Mouse (Mus musculus) brain, embryonic 14.5 days (tissue): Measurements from ENCODE around the gene Fsd1l.

Experiments
- CTCF ChIP-seq: fragments of 200-500 bp; IDR thresholded peaks from 2 replicates; pipeline ENCODE4 v1.5.1; 2012; ENCODE audit warnings: inconsistent platforms, mild to moderate bottlenecking, moderate library complexity, borderline replicate concordance; ENCODE audit not compliant: insufficient read depth, insufficient read length; ENCODE audit errors: extremely low read depth
- POLR2A ChIP-seq: fragments of 200-500 bp; IDR thresholded peaks from 2 replicates; pipeline ENCODE4 v1.6.1; 2012; ENCODE audit warnings: mild to moderate bottlenecking, inconsistent platforms, borderline replicate concordance; ENCODE audit not compliant: poor library complexity, insufficient read depth, insufficient read length, severe bottlenecking; ENCODE audit errors: extremely low read depth

DNA sequence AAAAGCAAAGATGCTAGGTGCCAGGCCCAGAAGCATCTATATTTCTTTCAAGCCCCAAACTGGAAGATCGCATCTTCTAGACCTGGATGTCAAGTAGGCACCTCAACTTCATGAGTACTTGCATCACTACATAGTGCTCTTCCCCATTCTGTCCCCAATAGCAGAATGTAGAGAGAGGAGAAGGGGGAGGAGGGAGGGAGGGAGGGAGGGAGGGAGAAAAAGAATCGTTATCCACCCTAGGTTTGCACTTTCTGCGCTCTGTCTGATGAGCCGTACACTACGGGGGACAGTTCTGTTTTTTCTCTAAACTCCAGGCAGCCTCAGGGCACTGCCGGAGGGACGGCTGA is 82.4 kb downstream of the Fsd1l start, which contains the start of gene Fktn:
- no peak for TF ChIP-seq CTCF
- no peak for TF ChIP-seq POLR2A
